In genomic region chr7:31105061-31105768, GRCm38 (mm10) we compare ENCODE assay signal across 8 mouse cellular contexts. TPM values are rescaled to one million over a fixed set of nuclear protein-coding genes. Genes with fewer than 3 reads are reported as not detected.
DNase-seq lines count a peak whose midpoint lies in the region; ATAC-seq and TF ChIP-seq lines count a peak whose summit lies in the region.

No protein-coding gene starts in this region.

- peak; percentile 83 for TF ChIP-seq CTCF in gastrocnemius, adult 2 months (IDR thresholded peaks at IDR 0.05)
- TF ChIP-seq CTCF in olfactory bulb, adult 2 months (IDR thresholded peaks at IDR 0.05; ENCODE audit: insufficient read depth, low read depth, low read length) = peak; percentile 38; the same call in 1 of the 2 replicates

- H3K4me1 ChIP-seq in hindbrain, embryonic 13.5 days (replicated peaks) = 0 out of 2 replicates have a peak, but pooled peaks cover 5% of the 10 kb centered on the region
- H3K4me1 ChIP-seq in hindbrain, embryonic 12.5 days = no peaks in the 10 kb centered on the region
- H3K4me1 ChIP-seq in olfactory bulb, adult 2 months (ENCODE audit: control insufficient read depth, insufficient read depth, low read length) = peaks cover 6% of the 10 kb centered on the region; the same call in 1 of the 2 replicates

- intact Hi-C loops in gastrocnemius, adult 2 months (cut with DNase I) = loop anchor here (1.0 kb wide), 1 partner anchor 70 kb away; no protein-coding TSS in a partner anchor

- H3K4me3 ChIP-seq in hindbrain, embryonic 13.5 days = no peak overlapping the region
- no peak overlapping the region for H3K4me3 ChIP-seq in hindbrain, embryonic 12.5 days
- no peak overlapping the region for H3K4me3 ChIP-seq in gastrocnemius, adult 2 months
- H3K4me3 ChIP-seq in olfactory bulb, adult 2 months (ENCODE audit: insufficient read depth, low read depth, low read length) = no peak overlapping the region

- no peaks in the 10 kb centered on the region for H3K36me3 ChIP-seq in hindbrain, embryonic 13.5 days
- no peaks in the 10 kb centered on the region for H3K36me3 ChIP-seq in hindbrain, embryonic 12.5 days

- TF ChIP-seq POLR2A in olfactory bulb, adult 2 months (IDR thresholded peaks at IDR 0.05; ENCODE audit: insufficient read depth, low read depth, low read length) = no peak

- 0 out of 2 replicates have a peak overlapping the region, but pooled peaks have one; percentile 5 for H3K27ac ChIP-seq in hindbrain, embryonic 13.5 days
- no peak overlapping the region for H3K27ac ChIP-seq in hindbrain, embryonic 12.5 days
- peak overlapping the region; percentile 55; the same call in 1 of the 2 replicates for H3K27ac ChIP-seq in gastrocnemius, adult 2 months
- no peak overlapping the region for H3K27ac ChIP-seq in olfactory bulb, adult 2 months (ENCODE audit: insufficient read depth, low read depth, low read length)

- H3K27me3 ChIP-seq in hindbrain, embryonic 13.5 days = peaks cover 7% of the 10 kb centered on the region; the same call in 1 of the 2 replicates
- no peaks in the 10 kb centered on the region; the same call in 1 of the 2 replicates for H3K27me3 ChIP-seq in hindbrain, embryonic 12.5 days

- peak; percentile 37 for DNase-seq in 3134 (ENCODE audit: extremely low read depth, insufficient read length, low spot score)
- peak; percentile 65 for DNase-seq in adipocyte (ENCODE audit: low spot score)
- DNase-seq in gastrocnemius, adult 2 months = peak; percentile 84
- peak; percentile 67 for DNase-seq in kidney, postnatal 14 days
- DNase-seq in spleen, postnatal 4 days (ENCODE audit: low spot score in 2 of 2) = no peak

- ATAC-seq in hindbrain, embryonic 13.5 days (ENCODE audit: low FRiP score) = no peak
- no peak for ATAC-seq in hindbrain, embryonic 12.5 days (ENCODE audit: low FRiP score)

- 69% methylated on average over 15 of the region's 15 CpGs for WGBS in hindbrain, embryonic 13.5 days
- WGBS in hindbrain, embryonic 12.5 days = 64% methylated on average over 15 of the region's 15 CpGs
- 43% methylated on average over 15 of the region's 15 CpGs for WGBS in olfactory bulb, adult 2 months

- H3K9me3 ChIP-seq in hindbrain, embryonic 13.5 days = no peaks in the 10 kb centered on the region
- no peaks in the 10 kb centered on the region for H3K9me3 ChIP-seq in hindbrain, embryonic 12.5 days (replicated peaks)

- no peak overlapping the region for H3K9ac ChIP-seq in hindbrain, embryonic 13.5 days
- no peak overlapping the region for H3K9ac ChIP-seq in hindbrain, embryonic 12.5 days

- no peak overlapping the region for H3K4me2 ChIP-seq in hindbrain, embryonic 13.5 days
- no peak overlapping the region for H3K4me2 ChIP-seq in hindbrain, embryonic 12.5 days (replicated peaks)

RNA-seq across cellular contexts. Expression of gene Hpn, which starts 9.9 kb away (rescaled TPM):
- 0.65 and 0.78 TPM in 2 replicates for polyA plus RNA-seq in hindbrain, embryonic 13.5 days (2015; fragmentation: Nextera tagmentation; extraction: Ambion mirVana)
- polyA plus RNA-seq in hindbrain, embryonic 12.5 days (2016; fragmentation: Nextera tagmentation; extraction: Ambion mirVana) = 2.3 and 2.7 TPM in 2 replicates
- total RNA-seq in gastrocnemius, adult 2 months (2021) = 10 to 100 TPM; 14.0 to 15.9 TPM
- polyA plus RNA-seq in olfactory bulb, adult 2 months (2012; ENCODE audit: insufficient read depth, insufficient read length, low replicate concordance, missing spikeins) = not detected in 2 replicates

RNA-seq across cellular contexts. Expression of gene Scn1b, which starts 21.6 kb away (rescaled TPM):
- polyA plus RNA-seq in hindbrain, embryonic 13.5 days (2015; fragmentation: Nextera tagmentation; extraction: Ambion mirVana) = 4.7 and 5.2 TPM in 2 replicates
- 2.7 and 3.8 TPM in 2 replicates for polyA plus RNA-seq in hindbrain, embryonic 12.5 days (2016; fragmentation: Nextera tagmentation; extraction: Ambion mirVana)
- total RNA-seq in gastrocnemius, adult 2 months (2021) = 100 to 1,000 TPM; 748 to 815 TPM
- not detected in 2 replicates for polyA plus RNA-seq in olfactory bulb, adult 2 months (2012; ENCODE audit: insufficient read depth, insufficient read length, low replicate concordance, missing spikeins)

RNA-seq across cellular contexts. Expression of gene Fxyd3, which starts 28.7 kb away (rescaled TPM):
- polyA plus RNA-seq in hindbrain, embryonic 13.5 days (2015; fragmentation: Nextera tagmentation; extraction: Ambion mirVana) = 0.79 and 1.3 TPM in 2 replicates
- polyA plus RNA-seq in hindbrain, embryonic 12.5 days (2016; fragmentation: Nextera tagmentation; extraction: Ambion mirVana) = 5.5 and 12.3 TPM in 2 replicates
- total RNA-seq in gastrocnemius, adult 2 months (2021) = 1 to 10 TPM; 1.2 to 1.4 TPM
- polyA plus RNA-seq in olfactory bulb, adult 2 months (2012; ENCODE audit: insufficient read depth, insufficient read length, low replicate concordance, missing spikeins) = not detected in 2 replicates

RNA-seq across cellular contexts. Expression of gene Lgi4, which starts 46.1 kb away (rescaled TPM):
- polyA plus RNA-seq in hindbrain, embryonic 13.5 days (2015; fragmentation: Nextera tagmentation; extraction: Ambion mirVana) = 1.1 and 1.6 TPM in 2 replicates
- polyA plus RNA-seq in hindbrain, embryonic 12.5 days (2016; fragmentation: Nextera tagmentation; extraction: Ambion mirVana) = 2.1 TPM in 2 replicates
- 1 to 10 TPM; 2.4 to 3.3 TPM for total RNA-seq in gastrocnemius, adult 2 months (2021)
- polyA plus RNA-seq in olfactory bulb, adult 2 months (2012; ENCODE audit: insufficient read depth, insufficient read length, low replicate concordance, missing spikeins) = not detected in 2 replicates

RNA-seq across cellular contexts. Expression of gene Fxyd1, which starts 48.2 kb away (rescaled TPM):
- 27.3 and 30.6 TPM in 2 replicates for polyA plus RNA-seq in hindbrain, embryonic 13.5 days (2015; fragmentation: Nextera tagmentation; extraction: Ambion mirVana)
- polyA plus RNA-seq in hindbrain, embryonic 12.5 days (2016; fragmentation: Nextera tagmentation; extraction: Ambion mirVana) = 25.3 and 34.7 TPM in 2 replicates
- total RNA-seq in gastrocnemius, adult 2 months (2021) = 1,000 to 10,000 TPM in 1 of 2 experiments, 100 to 1,000 TPM in 1; 944 to 1,010 TPM
- not detected in 2 replicates for polyA plus RNA-seq in olfactory bulb, adult 2 months (2012; ENCODE audit: insufficient read depth, insufficient read length, low replicate concordance, missing spikeins)

Comparison
In these comparisons a context has a peak if more than half of its experiments do, and no peak if none do; other contexts are left out.
1. H3K27ac ChIP-seq: peak in hindbrain, embryonic 13.5 days (single experiment) and gastrocnemius, adult 2 months (single experiment); none in hindbrain, embryonic 12.5 days (single experiment) and olfactory bulb, adult 2 months (single experiment).
2. DNase-seq: peak in 3134 (single experiment), adipocyte (single experiment), gastrocnemius, adult 2 months (single experiment) and kidney, postnatal 14 days (single experiment); none in spleen, postnatal 4 days (0 of 2).